Mouse (Mus musculus) CD8-positive naive resting alpha-beta T cell, adult 2 months (primary cell): ENCODE results near the gene Mob1a.

Experiments used
- DNase-seq, 2 experiments: peaks; one replicate each; pipeline ENCODE4 v3.0.0; 2022; ENCODE audit warnings: low read depth in 2 of 2, low spot score in 2 of 2

Mob1a gene

DNA sequence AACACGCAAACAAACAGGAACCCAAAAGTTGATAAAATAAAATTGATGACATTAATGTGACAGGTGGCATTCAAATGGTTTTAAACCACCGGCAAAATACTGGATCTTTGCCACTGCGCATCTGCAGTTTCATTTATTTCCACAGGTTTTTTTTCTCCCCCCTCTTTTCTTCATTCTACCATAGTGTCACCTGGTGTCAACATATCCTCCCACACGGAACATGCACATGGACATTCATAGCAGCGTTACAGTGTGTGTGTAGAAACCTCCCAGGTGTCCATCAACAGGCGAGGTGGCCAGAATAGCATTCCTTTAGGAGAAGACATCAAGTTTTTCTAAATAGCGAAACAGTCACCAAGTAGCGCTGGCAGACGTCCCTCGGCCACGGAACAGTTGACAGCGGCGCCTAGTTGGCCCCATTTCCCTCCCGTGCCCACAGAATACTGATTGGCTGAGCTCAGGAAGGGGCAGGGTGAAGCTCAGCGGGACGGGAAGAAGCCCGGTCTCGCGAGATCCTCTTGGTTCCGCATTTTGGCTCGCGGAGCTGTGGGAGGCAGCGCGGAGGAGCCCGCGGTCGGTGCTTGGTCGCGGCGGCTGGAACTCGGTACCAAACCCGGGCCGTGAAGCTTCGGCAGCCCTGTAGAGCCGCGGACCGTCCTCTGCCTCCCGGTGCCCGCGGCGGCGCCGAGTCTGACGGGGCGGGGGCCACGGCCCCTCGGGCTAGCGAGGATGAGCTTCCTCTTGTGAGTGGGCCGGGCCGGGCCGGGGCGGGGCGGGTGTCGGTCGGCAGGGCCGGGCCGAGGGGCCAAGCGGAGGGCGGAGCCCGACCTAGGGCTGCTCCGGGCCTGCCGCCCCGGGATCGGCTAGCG, at the start of gene Mob1a, which contains the start of gene Mthfd2:
TSS of gene Mob1a (plus strand) at position 492 of the 869 bp plus-strand sequence.
TSS of gene Mthfd2 (minus strand) at position 384 of the 869 bp plus-strand sequence.
- peak; percentile 88 to 91 for DNase-seq

DNA sequence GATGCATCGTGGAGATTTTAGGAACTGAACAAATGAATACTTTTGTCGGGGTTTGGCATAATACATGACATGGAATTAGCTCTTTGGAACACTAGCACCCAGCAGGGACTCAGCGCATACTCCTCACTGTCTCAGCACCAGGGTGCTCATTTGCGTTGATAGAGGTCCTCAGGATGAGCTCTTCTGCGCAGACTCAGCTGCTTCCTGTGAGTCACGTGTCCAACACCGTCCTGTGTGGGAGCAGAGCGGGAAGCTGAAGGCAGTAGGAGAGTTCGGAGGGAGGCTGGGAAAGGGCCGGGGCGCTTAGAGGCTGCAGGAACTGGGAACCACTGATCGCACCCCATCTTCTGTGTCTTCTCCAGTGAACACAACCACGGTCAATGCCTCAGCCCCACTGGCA, 48.7 kb upstream of the Mob1a start:
- no peak for DNase-seq

DNA sequence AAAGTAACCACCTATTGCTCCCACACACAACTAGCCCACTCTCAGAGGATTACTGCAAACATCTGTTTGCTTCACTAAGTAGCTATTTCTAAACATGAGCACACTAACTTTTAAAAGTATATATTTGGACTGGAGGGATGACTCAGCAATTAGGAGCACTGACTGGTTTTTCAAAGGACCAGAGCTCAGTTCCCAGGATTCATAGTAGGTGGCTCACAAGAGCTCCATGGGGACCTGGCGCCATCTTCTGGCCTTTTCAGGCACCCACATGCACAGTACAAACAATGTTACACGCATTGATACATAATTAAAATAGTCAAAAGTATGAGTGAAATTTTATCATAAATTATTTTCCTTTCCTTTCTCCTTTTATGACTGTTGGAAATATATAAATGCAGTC, 46.9 kb upstream of the Mob1a start:
- DNase-seq, result peak in 1 of 2 experiments; percentile 15

DNA sequence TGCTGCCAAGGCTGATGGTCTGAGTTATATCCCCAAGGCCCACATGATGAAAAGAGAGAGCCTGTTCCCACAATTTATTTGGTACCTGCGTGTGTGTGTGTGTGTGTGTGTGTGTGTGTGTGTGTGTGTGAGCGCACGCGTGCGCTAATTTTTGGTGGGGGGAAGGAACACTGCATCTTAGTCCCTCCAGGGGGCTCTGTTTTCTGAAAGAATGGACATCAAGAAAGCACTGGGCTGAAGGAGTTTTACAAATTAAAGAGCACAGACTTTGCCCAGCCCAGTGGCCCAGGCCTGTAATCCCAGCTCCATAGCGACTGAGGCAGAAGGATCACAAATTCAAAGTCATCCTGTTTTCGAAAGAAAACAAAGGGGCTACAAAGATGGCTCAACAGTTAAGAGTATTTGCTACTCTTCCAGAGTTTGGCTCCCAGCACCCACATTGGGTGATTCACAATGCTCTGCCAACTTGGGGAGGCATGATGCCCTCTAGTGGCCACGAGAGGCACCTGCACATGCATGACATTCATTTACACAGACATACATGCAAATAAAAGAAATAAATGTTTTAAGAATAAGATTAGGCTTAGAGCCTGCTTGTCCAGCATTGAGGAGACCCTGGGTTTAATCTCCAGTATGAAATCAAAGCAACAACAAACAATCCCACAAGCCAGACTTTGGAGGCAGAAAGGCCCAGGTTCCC, 45.4 kb upstream of the Mob1a start:
- DNase-seq, result peak in 1 of 2 experiments; percentile 15

DNA sequence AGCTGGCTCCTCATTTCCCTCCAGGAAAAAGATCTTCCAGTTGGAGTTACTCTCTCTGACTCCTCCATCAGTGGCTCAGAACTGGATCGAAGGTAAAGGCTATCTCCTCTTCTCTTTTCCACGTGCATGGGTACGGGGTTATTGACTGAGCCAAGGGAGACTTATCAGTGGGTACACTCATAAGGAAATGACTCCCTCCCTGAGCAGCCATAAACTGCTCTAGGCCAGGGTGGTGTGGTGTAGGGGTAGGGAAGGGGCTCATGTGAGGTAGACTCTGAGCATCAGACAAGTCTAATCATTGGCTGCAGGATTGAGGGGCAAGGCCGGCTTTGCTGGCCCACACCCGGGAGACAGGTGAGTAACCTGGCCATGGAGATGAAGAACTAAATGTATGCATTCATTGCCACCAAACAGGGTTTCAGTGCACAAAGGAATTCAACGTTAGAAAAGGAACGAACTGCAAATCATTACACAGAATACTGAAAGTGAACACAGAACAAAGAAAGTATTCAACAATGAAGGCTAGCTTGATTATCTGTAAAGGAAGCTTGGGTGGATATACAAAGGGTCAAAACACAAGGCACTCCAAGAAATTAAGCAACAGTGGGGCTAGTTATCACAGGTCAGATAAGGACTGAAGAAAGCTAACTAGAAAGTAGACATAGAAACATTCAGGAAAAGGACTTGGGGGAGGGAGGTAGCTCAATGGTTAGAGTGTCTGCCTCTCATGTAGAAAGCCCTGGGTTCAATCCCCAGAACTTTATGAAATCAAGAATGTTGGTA, 25.2 kb upstream of the Mob1a start:
- DNase-seq, result no peak

DNA sequence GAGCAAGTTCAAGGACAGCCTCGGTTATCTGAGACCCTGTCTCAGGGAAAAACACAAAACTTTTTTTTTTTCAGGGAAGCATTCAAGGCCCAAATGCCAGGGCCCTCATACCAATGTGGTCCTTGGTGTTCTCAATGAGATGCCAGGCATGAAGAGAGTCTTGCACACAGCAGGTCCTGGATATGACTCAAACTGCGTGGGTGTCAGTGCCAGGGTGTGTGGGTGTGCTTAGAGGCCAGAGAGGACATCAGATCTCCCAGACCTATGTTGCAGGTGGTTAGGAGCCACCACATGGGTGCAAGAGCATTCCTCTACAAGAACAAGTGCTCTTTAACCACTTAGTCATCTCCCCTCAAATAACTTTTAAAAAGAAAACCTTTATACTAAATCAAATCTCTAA, 24.5 kb upstream of the Mob1a start:
- no peak for DNase-seq

DNA sequence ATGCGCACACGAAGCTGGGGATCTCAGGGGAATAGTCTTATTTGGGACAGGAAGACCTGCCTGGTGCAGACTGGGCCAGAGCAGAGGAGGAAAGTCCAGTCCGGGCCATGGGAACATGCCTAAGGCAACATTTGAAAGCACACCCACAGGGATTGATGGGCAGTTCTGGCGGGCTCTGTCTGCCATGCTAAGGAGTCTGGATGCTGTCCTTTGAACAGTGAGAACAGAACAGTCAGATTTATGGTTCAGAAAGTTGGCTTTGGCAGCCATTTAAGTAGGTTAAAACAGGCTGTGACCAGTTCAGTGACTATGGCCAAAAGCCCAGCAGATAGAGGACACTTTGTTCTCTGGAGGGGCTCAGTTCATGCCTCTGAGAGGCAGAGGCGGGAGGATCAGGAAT, 23.6 kb upstream of the Mob1a start:
- DNase-seq, result no peak

DNA sequence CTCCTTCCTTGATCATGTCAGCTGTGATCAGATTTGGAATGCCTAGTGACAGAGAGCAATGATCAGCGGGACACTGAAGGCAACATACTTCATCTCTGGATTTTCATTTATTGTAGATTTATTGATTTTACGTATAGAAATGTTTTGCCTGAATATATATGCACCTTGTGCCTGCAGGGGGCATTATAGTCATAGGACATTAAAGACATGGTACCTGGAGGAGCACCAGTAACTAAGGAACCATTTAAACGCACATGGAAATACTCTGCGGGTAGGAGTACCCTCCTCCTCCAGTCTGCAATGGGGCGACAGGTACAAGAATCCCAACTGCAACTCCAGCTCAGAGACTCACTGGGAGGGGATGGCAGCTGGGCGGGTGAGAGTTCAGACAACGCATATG, 16.8 kb upstream of the Mob1a start:
- DNase-seq, result peak in 1 of 2 experiments; percentile 20

DNA sequence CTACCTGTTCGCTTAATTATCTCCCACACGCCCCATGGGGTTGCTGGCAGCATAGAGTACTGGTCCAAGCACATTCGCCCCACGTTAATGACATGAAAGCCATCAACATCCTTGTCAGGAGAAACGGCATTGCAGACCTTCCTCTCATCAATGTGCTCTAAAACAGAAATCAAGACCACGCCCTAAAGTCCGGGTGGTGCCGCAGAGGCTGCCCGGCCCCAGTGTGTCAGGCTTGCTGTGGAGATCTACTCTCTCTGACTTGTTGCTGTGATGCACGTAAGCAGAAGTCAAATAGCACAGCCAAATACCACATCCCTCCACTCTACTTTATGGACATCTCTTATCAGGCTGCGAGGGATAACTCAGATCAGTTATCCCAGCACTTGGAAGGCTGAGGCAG, 14.6 kb upstream of the Mob1a start:
- DNase-seq, result no peak

DNA sequence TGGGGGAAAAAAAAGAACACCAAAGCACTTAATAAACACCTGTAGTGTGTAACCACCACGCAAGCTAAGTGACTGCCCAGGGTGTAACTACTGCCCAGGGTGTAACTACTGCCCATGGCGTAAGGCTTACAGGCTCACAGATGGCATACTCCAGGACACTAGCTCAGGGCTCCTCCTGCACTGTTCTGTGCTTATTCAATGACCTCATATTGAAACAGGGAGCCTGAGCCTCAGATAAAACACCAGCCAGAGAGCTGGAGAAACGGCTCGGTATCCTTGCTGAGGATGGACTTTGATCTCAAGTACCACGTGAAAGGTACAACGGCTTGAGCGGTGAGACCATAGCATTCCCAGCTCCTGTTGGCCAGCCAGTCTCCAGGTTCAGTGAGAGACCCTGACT, 13.8 kb upstream of the Mob1a start:
- no peak for DNase-seq

DNA sequence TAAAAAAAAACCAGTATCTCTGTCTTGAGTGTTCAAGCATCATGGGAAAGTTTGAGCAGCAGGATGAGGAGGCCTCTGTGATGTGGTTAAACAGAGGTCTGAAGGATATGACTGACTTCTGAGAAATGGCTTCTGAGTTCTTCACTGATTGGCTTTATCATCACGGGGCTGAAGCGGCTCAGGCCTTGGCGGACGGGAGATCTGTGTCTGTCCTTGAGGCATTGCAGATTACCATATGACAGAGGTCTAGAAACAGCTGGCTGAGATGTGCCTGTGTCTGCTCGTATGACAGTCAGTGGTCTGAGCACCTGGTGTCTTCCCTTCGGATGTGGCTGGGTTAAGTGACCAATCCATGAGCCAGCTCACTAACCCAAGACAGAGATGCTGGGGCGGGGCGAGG, 13.3 kb upstream of the Mob1a start:
- DNase-seq, result peak; percentile 23 to 38

DNA sequence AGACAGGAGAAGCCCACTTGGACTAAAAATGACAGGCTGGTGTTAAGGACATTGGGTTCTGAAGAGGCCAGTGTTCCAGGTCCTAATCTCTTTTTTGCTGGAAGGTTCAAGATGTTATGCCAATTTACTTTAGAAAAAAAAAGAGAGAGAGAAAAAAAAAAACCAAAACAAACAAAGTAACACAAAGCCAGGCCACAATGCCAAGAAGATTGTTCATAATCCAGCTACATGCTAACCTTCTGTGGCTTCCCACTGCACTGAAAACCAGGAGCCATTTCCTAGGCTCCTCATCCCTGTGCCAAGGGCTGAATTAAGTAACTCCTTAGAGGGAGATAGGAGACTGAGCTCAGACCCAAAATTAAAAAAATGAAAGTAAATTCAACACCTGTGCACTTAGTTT, 10.5 kb upstream of the Mob1a start:
- DNase-seq, result no peak

DNA sequence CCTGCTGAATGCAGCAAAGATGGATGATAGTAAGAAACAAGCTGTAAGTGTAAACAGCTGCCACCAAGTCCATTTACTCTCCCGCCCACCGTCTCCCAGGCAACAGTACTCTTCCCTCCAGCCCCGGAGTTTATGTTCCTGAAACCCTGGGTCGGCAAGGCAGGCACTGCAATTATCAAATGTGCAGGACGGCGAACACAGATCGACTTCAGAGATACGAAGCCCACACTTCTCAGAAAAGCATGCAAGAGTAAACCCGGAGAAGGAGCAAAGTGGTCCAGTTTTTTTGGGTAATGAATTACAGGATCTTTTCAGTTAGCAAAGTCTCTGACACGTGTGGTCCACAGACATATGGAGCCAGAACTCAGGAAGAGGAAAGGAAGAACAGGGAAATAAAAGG, 9.8 kb upstream of the Mob1a start:
- no peak for DNase-seq

DNA sequence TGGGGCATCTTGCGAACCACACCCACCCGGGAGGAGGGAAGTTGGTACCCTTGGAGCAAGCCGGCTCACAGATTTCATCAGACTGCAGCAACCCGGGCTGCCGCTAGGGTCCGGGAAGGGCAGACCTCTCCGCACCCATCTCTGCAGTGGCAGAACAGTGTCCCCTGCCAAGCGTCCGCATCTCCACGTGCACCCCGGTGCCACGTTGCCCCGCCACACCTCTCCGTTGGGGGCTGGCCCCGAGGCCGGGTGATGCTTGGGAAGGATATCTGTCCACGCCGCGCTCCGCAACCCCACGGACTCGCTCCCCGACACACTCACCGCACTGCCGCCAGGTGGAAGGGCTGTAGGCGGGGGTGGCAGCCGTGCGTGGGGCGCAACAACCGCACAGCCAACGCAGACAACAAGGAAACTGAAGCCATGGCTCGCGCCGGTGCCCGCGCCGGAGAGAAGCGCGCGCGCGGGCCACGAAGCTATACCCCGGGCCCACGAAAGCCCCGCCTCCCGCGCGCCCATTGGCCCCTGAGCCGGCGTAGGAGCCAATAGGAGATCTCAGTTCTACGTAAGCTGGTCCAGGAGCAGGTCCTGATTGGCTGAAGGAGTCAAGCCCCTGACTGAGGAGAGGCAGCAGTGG, 8.6 kb upstream of the Mob1a start:
- peak; percentile 78 to 80 for DNase-seq

DNA sequence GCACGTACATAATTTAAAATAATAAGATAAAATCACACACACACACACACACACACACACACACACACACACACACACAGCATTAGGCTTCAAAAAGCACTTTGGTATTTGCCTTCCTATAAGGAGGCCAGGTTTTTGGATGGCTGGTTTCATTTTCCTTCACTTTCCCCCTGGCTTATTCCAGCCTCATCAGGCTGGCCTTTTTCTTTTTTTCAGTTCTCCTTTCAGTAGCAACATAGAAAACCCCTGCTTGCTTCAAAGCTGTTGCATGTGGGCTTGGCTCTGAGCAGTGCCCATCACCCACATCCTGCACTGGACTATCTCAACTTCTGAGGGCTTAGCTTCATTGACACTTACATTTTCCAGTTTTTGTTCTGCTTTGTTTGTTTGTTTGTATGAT, 3.9 kb upstream of the Mob1a start:
- DNase-seq, result no peak

DNA sequence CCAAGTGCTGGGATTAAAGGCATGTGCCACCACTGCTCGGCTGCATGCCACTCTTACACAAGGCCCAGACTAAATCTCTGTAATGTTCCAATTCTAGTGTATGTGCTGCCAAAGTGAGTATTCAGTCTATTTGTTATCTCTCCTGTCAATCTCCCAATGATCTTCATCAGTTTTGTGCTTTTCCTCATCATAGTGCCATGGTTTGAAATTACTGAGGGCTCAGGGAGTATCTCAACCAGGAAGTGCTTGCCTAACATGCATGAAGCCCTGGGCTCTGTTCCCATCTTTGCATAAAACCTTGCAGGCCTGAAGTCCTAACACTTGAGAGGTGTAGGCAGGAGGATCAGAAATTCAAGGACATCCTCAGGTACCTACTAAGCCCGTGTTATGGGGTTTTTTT, 3.0 kb upstream of the Mob1a start:
- no peak for DNase-seq

DNA sequence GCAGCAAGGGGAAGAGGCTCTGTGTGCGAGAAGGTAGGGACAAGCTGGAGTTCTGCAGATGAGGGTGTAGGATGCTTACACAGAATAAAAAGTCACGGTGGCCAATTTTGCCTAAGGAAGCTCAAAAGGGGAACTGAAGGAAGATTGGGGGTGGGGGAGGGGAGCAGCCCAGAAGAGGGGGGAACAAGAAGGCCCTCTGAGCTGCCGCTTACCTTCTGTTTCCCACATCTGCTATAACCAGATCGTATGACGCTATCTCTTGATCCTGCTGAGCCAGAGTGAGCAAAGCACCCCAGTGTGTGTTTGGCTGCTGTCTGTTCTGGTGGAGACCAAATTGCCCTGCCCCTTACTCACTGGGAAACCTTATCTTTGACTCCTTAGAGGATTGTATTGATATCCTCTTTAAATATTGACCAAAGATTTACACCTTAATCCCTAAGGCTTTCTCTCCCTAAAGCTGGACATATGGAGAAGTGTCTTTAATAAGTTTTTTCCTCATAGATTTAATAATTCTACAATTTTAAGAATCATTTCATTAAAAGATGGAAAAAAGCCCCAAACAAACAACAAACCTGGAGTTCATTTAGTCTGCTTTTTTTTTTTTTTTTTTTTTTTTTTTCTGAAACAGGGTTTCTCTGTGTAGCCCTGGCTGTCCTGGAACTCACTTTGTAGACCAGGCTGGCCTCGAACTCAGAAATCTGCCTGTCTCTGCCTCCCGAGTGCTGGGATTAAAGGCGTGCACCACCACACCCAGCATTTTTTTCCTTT, 2.0 kb upstream of the Mob1a start:
- DNase-seq, result no peak

DNA sequence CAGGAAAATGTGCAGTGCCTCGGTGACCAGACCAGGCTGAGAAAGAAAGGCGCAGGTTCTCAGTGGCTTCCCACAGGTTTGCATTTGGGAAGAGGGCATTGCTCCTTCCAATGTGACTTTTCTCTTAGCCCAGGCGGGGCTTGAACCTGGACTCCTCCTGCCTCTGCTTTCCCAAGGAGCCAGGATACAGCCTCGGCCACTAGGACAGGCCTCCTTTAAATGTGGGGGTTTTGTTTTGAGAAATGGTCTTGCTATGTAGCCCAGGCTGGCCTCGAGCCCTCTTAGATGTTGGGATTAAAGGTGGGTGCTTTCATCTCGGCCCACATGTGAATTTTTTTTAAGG, 549 bp downstream of the Mob1a start:
- no peak for DNase-seq

DNA sequence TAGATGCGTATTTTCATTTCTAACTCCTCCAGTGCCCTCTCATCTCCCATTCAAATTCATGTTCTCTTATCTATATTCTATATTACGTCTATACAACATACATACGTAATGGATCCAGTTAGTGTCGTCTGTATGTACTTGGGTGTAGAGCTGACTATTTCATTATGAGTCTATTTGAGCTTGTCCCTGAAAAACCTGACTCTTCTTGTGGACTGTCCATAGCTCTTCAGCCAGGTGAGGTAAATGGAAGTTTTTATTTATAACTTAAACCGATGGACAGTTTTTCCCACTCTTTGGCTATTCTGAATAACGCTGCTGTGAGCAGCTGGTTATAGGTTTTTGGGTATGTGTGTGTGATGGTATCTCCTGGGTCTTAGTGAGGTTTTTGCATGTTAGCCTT, 945 bp downstream of the Mob1a start:
- DNase-seq, result no peak

DNA sequence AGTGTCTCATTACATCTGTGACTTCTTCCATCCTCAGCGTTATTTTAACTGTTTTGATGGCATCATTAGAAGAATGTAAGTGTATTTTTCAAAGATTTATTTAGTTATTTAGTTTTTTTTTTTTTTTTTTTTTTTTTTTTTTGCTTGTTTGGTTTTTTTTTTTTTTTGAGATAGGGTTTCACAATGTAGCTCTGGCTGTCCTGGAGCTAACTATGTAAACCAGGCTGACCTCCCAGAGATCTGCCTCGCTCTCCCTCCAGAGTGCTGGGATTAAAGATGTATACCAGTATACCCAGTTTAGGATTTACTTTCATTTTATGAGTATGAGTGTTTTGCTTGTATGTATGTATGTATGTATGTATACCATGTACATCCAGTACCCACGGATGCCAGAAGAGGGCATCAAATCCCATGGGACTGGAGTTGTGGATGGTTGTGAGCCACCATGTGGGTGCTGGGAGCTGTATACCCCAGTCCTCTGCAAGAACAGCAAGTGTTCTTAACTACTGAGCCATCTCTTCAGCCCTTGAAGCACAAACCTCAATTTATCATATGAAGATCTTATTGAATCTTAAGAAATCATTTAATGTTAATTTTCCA, 1.9 kb downstream of the Mob1a start:
- DNase-seq, result no peak
